Mouse (Mus musculus): Measurements from ENCODE around the gene Dag1. TPM values are rescaled to one million over a fixed set of nuclear protein-coding genes. Genes with fewer than 3 reads are reported as not detected.

Gene Dag1
- 46.8 and 52.2 TPM in 2 replicates for polyA plus RNA-seq (2014; fragmentation: Nextera tagmentation; extraction: Ambion mirVana)

DNA sequence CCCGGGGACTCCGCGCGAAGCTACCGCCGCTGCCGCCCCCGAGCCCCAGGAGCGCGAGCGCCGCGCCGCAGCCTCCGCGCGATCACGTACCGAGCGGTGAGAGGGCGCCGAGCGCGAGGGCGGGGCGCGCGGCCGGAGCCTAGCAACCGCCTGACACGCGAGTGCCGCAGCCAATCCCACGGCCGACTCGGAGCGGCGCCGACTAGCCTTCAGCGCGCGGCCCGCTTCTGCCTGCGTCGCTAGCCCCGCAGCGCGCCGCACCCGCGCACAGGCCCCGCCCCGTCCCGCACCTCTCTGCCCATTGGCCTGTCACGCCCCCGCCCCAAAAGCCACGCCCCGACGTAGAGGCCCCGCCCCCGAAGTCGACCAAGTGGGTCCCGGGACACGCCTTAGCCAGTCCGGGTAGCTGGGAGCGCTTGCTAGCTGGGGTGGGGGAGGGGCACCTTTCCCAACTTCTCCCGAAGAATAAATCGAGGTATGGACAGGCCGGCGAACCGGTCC, at the start of gene Dag1:
Dag1 (minus strand) TSS at position 269 of the 501 bp plus-strand sequence.
- WGBS, result under 1% methylated on average over 60 of the region's 71 CpGs
- ATAC-seq (ENCODE audit: insufficient number of reproducible peaks, low FRiP score, low TSS enrichment, low read depth), result peak; percentile 93
- H3K4me3 ChIP-seq (ENCODE audit: low read depth, low read length), result peak within 1 kb of the TSS; percentile 82
- H3K36me3 ChIP-seq (ENCODE audit: control insufficient read depth, insufficient read depth, low read length), result no peaks in the 10 kb centered on the region; the same call in 1 of the 2 replicates
- peak within 1 kb of the TSS; percentile 44 for H3K27ac ChIP-seq (replicated peaks; ENCODE audit: low read depth, low read length)
- peaks cover 10% of the 10 kb centered on the region for H3K4me1 ChIP-seq (ENCODE audit: control insufficient read depth, insufficient read depth, low read length)
- peak within 1 kb of the TSS; percentile 71 for H3K9ac ChIP-seq (ENCODE audit: low read length)
- H3K9me3 ChIP-seq (ENCODE audit: control insufficient read depth, low read length), result no peaks in the 10 kb centered on the region
- DNase-seq (ENCODE audit: low spot score), result peak; percentile 100
- peak within 1 kb of the TSS; percentile 72 for H3K4me2 ChIP-seq (ENCODE audit: low read depth, severe bottlenecking)
- H3K27me3 ChIP-seq (ENCODE audit: control insufficient read depth, insufficient read depth, low read length), result no peaks in the 10 kb centered on the region

DNA sequence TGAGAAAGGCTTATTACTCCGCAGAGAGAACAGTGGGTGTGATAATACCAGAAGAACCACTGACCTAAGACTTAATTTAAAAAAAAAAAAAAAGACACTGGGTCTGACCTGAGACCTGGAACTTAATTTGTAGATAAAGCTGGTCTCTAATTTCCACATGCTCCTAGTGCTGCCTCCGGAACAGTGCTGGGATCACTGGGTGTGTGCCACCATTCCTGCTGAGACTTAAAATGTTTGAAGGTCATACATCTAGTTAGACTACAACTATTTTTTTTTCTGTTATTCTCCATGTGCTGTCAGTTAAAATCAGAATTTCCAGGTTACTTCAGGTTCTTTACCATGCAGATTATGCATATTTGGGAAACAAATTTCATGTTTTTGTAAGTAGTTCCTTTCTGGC, 44.4 kb upstream of the Dag1 start:
- Histone ChIP-seq H3K36me3 (ENCODE audit: control insufficient read depth, insufficient read depth, low read length) (no peaks in the 10 kb centered on the region; the same call in 1 of the 2 replicates), H3K9me3 (ENCODE audit: control insufficient read depth, low read length) (no peaks in the 10 kb centered on the region), H3K4me3 (ENCODE audit: low read depth, low read length) (no peak overlapping the region), H3K27ac (replicated peaks; ENCODE audit: low read depth, low read length) (no peak overlapping the region), H3K4me1 (ENCODE audit: control insufficient read depth, insufficient read depth, low read length) (no peaks in the 10 kb centered on the region; the same call in 1 of the 2 replicates), H3K4me2 (ENCODE audit: low read depth, severe bottlenecking) (peak overlapping the region; percentile 83), H3K9ac (ENCODE audit: low read length) (no peak overlapping the region), H3K27me3 (ENCODE audit: control insufficient read depth, insufficient read depth, low read length) (no peaks in the 10 kb centered on the region)
- DNase-seq (ENCODE audit: low spot score), result no peak
- 81% methylated on average over 2 of the region's 2 CpGs for WGBS
- no peak for ATAC-seq (ENCODE audit: insufficient number of reproducible peaks, low FRiP score, low TSS enrichment, low read depth)

DNA sequence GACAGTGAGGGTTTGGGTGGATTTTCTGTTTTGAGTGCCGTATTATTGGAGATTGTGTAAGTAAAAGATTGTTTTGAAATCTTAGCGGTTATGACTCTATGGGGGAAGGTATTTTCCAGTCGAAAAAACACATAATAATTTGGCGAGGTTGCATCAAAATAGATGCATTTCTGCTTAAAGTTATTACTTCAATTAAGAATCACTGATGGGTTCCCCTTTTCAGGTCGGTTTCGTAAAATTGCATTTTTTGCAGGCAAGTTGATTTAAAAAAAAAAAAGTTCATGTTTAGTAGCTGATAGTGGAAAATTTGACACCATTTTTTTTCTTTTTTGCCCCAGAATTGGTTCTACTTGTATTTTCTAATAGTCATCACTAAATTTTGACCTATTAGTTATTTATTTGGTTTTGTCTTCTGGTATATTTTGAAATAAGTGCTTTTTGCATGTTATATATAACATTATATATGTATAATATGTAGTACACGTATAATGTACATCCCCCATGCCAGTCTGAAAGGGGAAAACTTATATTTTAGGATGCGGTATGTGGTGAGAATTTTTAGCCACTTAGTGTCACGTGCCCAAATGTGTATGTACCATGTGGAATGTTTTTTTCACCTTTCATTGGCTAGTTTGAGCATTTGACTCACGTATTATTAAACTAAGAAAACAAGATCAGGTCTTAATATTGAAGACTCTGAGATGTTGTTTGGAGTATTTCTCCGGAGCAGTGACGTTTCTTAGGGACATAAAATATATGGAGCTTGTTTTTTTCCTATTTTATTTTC, 43.5 kb upstream of the Dag1 start:
- peak overlapping the region; percentile 89 for H3K9ac ChIP-seq (ENCODE audit: low read length)
- no peaks in the 10 kb centered on the region; the same call in 1 of the 2 replicates for H3K4me1 ChIP-seq (ENCODE audit: control insufficient read depth, insufficient read depth, low read length)
- H3K27ac ChIP-seq (replicated peaks; ENCODE audit: low read depth, low read length), result no peak overlapping the region; the same call in 1 of the 2 replicates
- H3K36me3 ChIP-seq (ENCODE audit: control insufficient read depth, insufficient read depth, low read length), result no peaks in the 10 kb centered on the region; the same call in 1 of the 2 replicates
- H3K4me2 ChIP-seq (ENCODE audit: low read depth, severe bottlenecking), result peak overlapping the region; percentile 83
- no peaks in the 10 kb centered on the region for H3K9me3 ChIP-seq (ENCODE audit: control insufficient read depth, low read length)
- WGBS, result 25% methylated on average over 12 of the region's 12 CpGs
- no peak for ATAC-seq (ENCODE audit: insufficient number of reproducible peaks, low FRiP score, low TSS enrichment, low read depth)
- peak overlapping the region; percentile 83 for H3K4me3 ChIP-seq (ENCODE audit: low read depth, low read length)
- DNase-seq (ENCODE audit: low spot score), result no peak
- H3K27me3 ChIP-seq (ENCODE audit: control insufficient read depth, insufficient read depth, low read length), result no peaks in the 10 kb centered on the region

DNA sequence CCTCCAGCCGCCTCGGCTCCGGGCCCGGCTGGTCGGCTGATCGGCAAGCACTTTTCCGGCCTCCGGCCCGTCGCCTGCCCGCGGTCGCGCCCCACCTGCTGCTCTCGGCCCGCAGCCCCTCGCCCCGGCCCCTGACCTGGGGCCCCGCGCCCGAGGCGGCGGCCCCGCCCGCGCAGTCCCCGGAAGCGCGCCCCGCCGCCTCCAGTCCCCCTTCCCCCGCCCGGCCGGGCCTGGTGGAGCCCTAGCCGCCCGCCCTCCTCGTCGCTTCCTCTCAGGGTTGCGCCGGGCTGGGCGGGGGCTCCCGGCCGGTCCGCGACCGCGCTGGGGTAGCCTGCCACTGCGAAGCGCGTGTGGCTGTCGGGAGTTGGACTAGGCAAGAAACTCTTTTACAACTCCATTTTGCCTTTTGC, 42.8 kb upstream of the Dag1 start:
- Histone ChIP-seq H3K27ac (replicated peaks; ENCODE audit: low read depth, low read length) (peak overlapping the region; percentile 98), H3K4me3 (ENCODE audit: low read depth, low read length) (peak overlapping the region; percentile 83), H3K27me3 (ENCODE audit: control insufficient read depth, insufficient read depth, low read length) (no peaks in the 10 kb centered on the region), H3K4me2 (ENCODE audit: low read depth, severe bottlenecking) (peak overlapping the region; percentile 83; the same call in 1 of the 2 replicates), H3K36me3 (ENCODE audit: control insufficient read depth, insufficient read depth, low read length) (no peaks in the 10 kb centered on the region; the same call in 1 of the 2 replicates), H3K9me3 (ENCODE audit: control insufficient read depth, low read length) (no peaks in the 10 kb centered on the region), H3K9ac (ENCODE audit: low read length) (peak overlapping the region; percentile 89), H3K4me1 (ENCODE audit: control insufficient read depth, insufficient read depth, low read length) (no peaks in the 10 kb centered on the region; the same call in 1 of the 2 replicates)
- DNase-seq (ENCODE audit: low spot score) (peak; percentile 80), ATAC-seq (ENCODE audit: insufficient number of reproducible peaks, low FRiP score, low TSS enrichment, low read depth) (peak; percentile 61)
- under 1% methylated on average over 42 of the region's 51 CpGs for WGBS

DNA sequence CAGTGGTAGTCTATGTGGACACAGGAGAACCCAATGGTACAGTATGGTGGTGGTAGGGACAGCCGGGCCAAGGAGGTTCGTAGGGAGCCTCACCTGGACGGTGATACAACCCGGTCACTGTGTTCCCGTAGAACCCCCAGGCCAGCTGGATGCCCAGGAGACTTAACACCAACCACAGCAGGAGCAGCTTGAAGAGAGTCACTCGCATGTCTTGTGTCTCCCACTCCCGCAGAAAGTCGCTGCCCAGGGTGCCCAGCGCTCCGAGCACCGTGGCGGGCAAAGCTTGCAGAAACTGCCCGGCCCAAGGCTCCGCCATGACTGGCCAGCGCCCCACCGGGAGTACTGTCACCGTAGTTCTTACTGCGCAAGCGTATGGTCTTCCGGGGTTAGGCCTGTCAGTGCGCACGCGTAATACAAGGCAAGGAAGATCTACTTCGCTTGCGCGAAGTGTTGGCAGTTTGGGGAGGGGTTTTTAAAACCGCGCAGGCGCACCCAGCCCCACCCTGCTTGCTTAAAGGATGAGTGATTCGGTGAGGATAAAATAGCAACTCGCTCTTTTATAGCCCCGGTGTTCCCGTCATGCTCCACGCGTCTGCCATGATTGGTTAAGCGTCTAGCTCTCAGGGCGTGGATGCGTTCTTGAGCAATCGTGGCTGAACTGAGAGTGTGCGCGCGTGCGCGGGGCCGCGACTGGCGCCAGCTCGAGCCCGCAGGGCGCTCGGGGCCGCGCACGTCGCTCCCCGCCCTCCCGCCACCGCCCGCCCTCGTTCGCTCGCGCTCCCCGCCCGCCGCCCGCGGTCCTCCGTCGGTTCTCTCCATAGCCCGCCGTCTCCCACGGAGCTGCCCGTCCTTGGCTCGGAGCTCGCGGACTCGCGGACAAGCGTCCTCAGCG, 42.1 kb upstream of the Dag1 start, which contains the start of the genes Rhoa and Tcta:
Rhoa (plus strand) TSS at position 501 of the 892 bp plus-strand sequence.
Tcta (minus strand) TSS at position 532 of the 892 bp plus-strand sequence.
- Histone ChIP-seq H3K4me1 (ENCODE audit: control insufficient read depth, insufficient read depth, low read length) (no peaks in the 10 kb centered on the region; the same call in 1 of the 2 replicates), H3K9ac (ENCODE audit: low read length) (peak within 1 kb of the TSS; percentile 89), H3K4me3 (ENCODE audit: low read depth, low read length) (peak within 1 kb of the TSS; percentile 83), H3K4me2 (ENCODE audit: low read depth, severe bottlenecking) (peak within 1 kb of the TSS; percentile 83), H3K36me3 (ENCODE audit: control insufficient read depth, insufficient read depth, low read length) (no peaks in the 10 kb centered on the region; the same call in 1 of the 2 replicates), H3K9me3 (ENCODE audit: control insufficient read depth, low read length) (no peaks in the 10 kb centered on the region), H3K27me3 (ENCODE audit: control insufficient read depth, insufficient read depth, low read length) (no peaks in the 10 kb centered on the region), H3K27ac (replicated peaks; ENCODE audit: low read depth, low read length) (peak within 1 kb of the TSS; percentile 98)
- ATAC-seq (ENCODE audit: insufficient number of reproducible peaks, low FRiP score, low TSS enrichment, low read depth), result peak; percentile 96
- under 1% methylated on average over 77 of the region's 81 CpGs for WGBS
- DNase-seq (ENCODE audit: low spot score), result peak; percentile 96

DNA sequence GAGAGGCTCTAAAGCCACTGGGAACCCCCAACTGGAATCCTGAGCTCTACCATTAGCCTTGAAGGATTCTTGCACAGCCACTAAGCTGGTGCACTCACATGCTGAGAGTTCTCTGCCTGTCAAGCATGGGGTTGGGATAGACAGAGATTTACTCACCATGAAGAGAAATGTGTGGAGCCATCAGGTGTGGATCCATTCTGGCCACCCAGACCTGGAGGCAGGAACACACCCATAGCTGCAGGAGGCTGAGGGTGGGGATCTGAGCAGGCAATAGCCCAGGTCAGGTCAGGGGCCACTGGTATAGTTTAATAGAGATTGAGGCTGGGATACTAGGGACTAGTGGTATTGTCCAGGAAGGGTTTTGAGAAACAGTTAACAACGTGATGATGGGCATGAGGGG, 41.4 kb upstream of the Dag1 start:
- ATAC-seq (ENCODE audit: insufficient number of reproducible peaks, low FRiP score, low TSS enrichment, low read depth), result no peak; the same call in 1 of the 2 replicates
- no peaks in the 10 kb centered on the region; the same call in 1 of the 2 replicates for H3K4me1 ChIP-seq (ENCODE audit: control insufficient read depth, insufficient read depth, low read length)
- 4% methylated on average over 1 of the region's 1 CpGs for WGBS
- peak overlapping the region; percentile 83 for H3K4me2 ChIP-seq (ENCODE audit: low read depth, severe bottlenecking)
- H3K9me3 ChIP-seq (ENCODE audit: control insufficient read depth, low read length), result no peaks in the 10 kb centered on the region
- H3K9ac ChIP-seq (ENCODE audit: low read length), result peak overlapping the region; percentile 70
- H3K27me3 ChIP-seq (ENCODE audit: control insufficient read depth, insufficient read depth, low read length), result no peaks in the 10 kb centered on the region
- no peak overlapping the region; the same call in 1 of the 2 replicates for H3K27ac ChIP-seq (replicated peaks; ENCODE audit: low read depth, low read length)
- no peak for DNase-seq (ENCODE audit: low spot score)
- peak overlapping the region; percentile 83 for H3K4me3 ChIP-seq (ENCODE audit: low read depth, low read length)
- no peaks in the 10 kb centered on the region; the same call in 1 of the 2 replicates for H3K36me3 ChIP-seq (ENCODE audit: control insufficient read depth, insufficient read depth, low read length)

DNA sequence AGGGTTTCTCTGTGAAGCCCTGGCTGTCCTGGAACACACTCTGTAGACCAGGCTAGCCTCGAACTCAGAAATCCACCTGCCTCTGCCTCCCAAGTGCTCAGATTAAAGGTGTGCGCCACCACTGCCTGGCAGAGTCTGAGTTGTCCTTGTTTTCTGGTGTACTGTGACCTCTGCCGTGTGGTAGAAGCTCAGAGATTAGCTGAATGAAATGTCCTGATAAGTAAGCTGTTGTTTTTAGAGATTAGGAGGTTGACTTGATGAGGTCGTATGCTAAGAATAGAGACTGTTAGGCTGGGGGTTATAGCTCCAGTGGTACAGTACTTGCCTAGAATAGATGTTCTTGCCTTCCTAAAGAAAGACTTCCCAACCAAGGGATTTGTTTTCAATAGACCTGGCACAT, 41.0 kb upstream of the Dag1 start:
- Histone ChIP-seq H3K36me3 (ENCODE audit: control insufficient read depth, insufficient read depth, low read length) (no peaks in the 10 kb centered on the region; the same call in 1 of the 2 replicates), H3K9ac (ENCODE audit: low read length) (no peak overlapping the region), H3K4me1 (ENCODE audit: control insufficient read depth, insufficient read depth, low read length) (no peaks in the 10 kb centered on the region; the same call in 1 of the 2 replicates), H3K27ac (replicated peaks; ENCODE audit: low read depth, low read length) (no peak overlapping the region), H3K27me3 (ENCODE audit: control insufficient read depth, insufficient read depth, low read length) (no peaks in the 10 kb centered on the region), H3K4me3 (ENCODE audit: low read depth, low read length) (no peak overlapping the region), H3K9me3 (ENCODE audit: control insufficient read depth, low read length) (no peaks in the 10 kb centered on the region), H3K4me2 (ENCODE audit: low read depth, severe bottlenecking) (no peak overlapping the region)
- DNase-seq (ENCODE audit: low spot score) (no peak), ATAC-seq (ENCODE audit: insufficient number of reproducible peaks, low FRiP score, low TSS enrichment, low read depth) (no peak)
- WGBS, result 87% methylated on average over 4 of the region's 4 CpGs

Measured in limb, embryonic 11.5 days (tissue).